Mouse (Mus musculus) myocyte (in vitro differentiated cells): ENCODE measurements at regions not wholly inside any gene's neighbourhood (a gene's known extent, or its start where the extent isn't known, plus 50 kb on each side); places are given as distances from the start of the nearest gene placed in this dataset.

Experiments
- MYOG ChIP-seq, 3 experiments: IDR thresholded peaks; one replicate each; pipeline ENCODE4 v1.6.1; 2011; ENCODE audit warnings: control low read depth in 2 of 3, low read depth in 2 of 3, mild to moderate bottlenecking in 2 of 3; ENCODE audit not compliant: insufficient read length in 2 of 3, control insufficient read depth in 1 of 3, insufficient read depth in 1 of 3
- POLR2A ChIP-seq: IDR thresholded peaks from one replicate; pipeline ENCODE4 v1.6.1; 2011; ENCODE audit warnings: low read depth, mild to moderate bottlenecking, control low read depth, moderate library complexity; ENCODE audit not compliant: insufficient read length
- REST ChIP-seq: IDR thresholded peaks from one replicate; pipeline ENCODE4 v1.6.1; 2011; ENCODE audit warnings: mild to moderate bottlenecking, control low read depth, moderate library complexity; ENCODE audit not compliant: insufficient read depth, insufficient read length
- SRF ChIP-seq: IDR thresholded peaks from one replicate; pipeline ENCODE4 v1.6.1; 2011; ENCODE audit warnings: low read depth; ENCODE audit not compliant: control insufficient read depth, insufficient read length

- TF ChIP-seq POLR2A: no peak
- TF ChIP-seq MYOG (IDR thresholded peaks at IDR 0.05; ENCODE audit: control insufficient read depth in 1 of 3, insufficient read depth in 1 of 3, insufficient read length in 2 of 3, low read depth in 2 of 3): no peak
- no peak for TF ChIP-seq REST
- no peak for TF ChIP-seq SRF
Measured at GRCm38 (mm10) chr13:101834546-101834945, 66.5 kb upstream of the Pik3r1 start.
